Mouse (Mus musculus) liver, adult 2 months (tissue): ENCODE measurements at regions not wholly inside any gene's neighbourhood (a gene's known extent, or its start where the extent isn't known, plus 50 kb on each side); places are given as distances from the start of the nearest gene placed in this dataset.

Experiments used
- CTCF ChIP-seq: fragments of 200-500 bp; IDR thresholded peaks from 2 replicates; pipeline ENCODE4 v1.5.1; 2011; ENCODE audit warnings: low read depth, low read length, control low read depth
- POLR2A ChIP-seq: fragments of 200-500 bp; IDR thresholded peaks from 2 replicates; pipeline ENCODE4 v1.6.1; 2011; ENCODE audit warnings: low read length, control low read depth; ENCODE audit not compliant: insufficient read depth; ENCODE audit errors: extremely low read depth

GRCm38 (mm10) chr1:105094500-105094899 is 262.0 kb downstream of the Rnf152 start:
- TF ChIP-seq POLR2A (no peak), CTCF (no peak)
